Mouse (Mus musculus) T-helper 17 cell (primary cell): ENCODE data around the gene Rab6b.

Experiments
- in situ Hi-C, 2 experiments: fragments of 300-600 bp; cut with MboI, MseI; formaldehyde crosslinking; loops; 1 replicate in 1 of 2; 2 replicates in 1 of 2; pipeline ENCODE4 v1.15.1; 2025; ENCODE audit warnings: high pct_unique_total_duplicates in 2 of 2

Gene Rab6b

DNA sequence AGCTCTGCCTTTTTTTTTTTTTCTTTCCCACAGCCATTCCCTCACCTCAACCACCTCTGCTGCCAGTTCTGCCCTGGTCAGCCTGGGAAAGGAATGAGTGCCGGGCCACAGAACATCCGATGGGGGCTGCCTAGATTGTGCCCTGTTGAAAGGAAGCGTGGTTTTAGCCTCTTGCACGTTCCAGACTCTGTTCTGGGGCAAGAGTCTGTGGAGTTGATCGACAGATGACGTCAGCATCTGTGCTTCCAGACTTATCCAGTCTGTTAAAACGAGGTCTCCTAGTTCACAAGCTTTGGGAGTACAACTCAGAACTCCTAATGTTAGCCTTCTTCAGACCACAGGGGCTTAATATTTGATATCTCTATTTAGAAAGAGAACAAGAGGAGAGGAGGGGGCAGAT, 122.5 kb downstream of the Rab6b start:
- in situ Hi-C loops, result no loop called here

DNA sequence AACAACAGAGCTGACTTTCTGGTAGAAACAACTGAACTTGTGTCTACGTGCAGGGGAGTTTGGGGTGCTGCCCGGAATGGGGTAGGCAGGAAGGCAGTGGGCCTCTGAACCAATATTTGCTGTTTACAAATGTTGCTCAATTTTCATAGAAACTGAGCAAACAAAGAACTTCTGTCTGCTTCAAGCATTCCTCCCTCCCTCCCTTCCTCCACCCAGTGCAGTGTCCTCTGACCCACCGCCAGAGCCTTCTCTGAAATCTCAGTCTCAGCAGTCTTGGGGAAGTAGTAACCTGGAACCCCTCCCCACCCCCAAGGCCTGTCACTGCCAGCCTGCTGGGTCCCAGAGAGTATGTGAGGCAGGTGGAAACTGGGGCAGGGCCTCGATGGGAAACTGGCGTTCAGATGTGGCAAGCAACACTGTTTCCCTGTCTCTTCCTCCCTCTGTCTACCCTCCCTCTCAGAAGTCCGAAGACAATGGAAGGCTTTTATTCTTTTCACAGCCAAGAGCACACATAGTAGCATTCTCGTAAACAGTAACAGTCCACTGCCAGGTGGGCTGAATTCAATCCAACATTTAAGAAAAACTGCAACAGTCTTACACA, 123.1 kb downstream of the Rab6b start:
- in situ Hi-C loops, result no loop called here
